Mouse (Mus musculus) CH12.LX (cell line): ENCODE data around the gene Dusp27.

Experiments used
- CTCF ChIP-seq, 2 experiments: IDR thresholded peaks in 1 of 2; conservative IDR thresholded peaks in 1 of 2; 2 replicates each; pipeline ENCODE4 v1.5.1; 2011 to 2012; ENCODE audit warnings: low read depth in 2 of 2, low read length in 2 of 2, improper control_type of control experiment in 1 of 2, inconsistent platforms in 1 of 2, mild to moderate bottlenecking in 1 of 2, moderate library complexity in 1 of 2
- MXI1 ChIP-seq: IDR thresholded peaks from 2 replicates; pipeline ENCODE4 v1.6.1; 2011; ENCODE audit warnings: mild to moderate bottlenecking, low read depth, low read length, improper control_type of control experiment
- POLR2A ChIP-seq: IDR thresholded peaks from 2 replicates; pipeline ENCODE4 v1.6.1; 2011; ENCODE audit warnings: low read depth, mild to moderate bottlenecking, improper control_type of control experiment, low read length
- RAD21 ChIP-seq: IDR thresholded peaks from 2 replicates; pipeline ENCODE4 v1.6.1; 2011; ENCODE audit warnings: low read depth, mild to moderate bottlenecking, low read length, improper control_type of control experiment, moderate library complexity
- SMC3 ChIP-seq: IDR thresholded peaks from 2 replicates; pipeline ENCODE4 v1.6.1; 2011; ENCODE audit warnings: low read depth, low read length, improper control_type of control experiment
- TCF12 ChIP-seq: IDR thresholded peaks from 2 replicates; pipeline ENCODE4 v1.6.1; 2014; ENCODE audit warnings: low read depth, mild to moderate bottlenecking, inconsistent platforms, low read length, improper control_type of control experiment
- USF1 ChIP-seq: IDR thresholded peaks from 2 replicates; pipeline ENCODE4 v1.6.1; 2014; ENCODE audit warnings: low read depth, mild to moderate bottlenecking, inconsistent platforms, low read length, improper control_type of control experiment
- ZNF384 ChIP-seq: IDR thresholded peaks from 2 replicates; pipeline ENCODE4 v1.6.1; 2012; ENCODE audit warnings: low read depth, low read length, improper control_type of control experiment, inconsistent platforms

GRCm38 (mm10) chr1:166089337-166089736 lies 38.4 kb downstream of the Dusp27 start:
- no peak for TF ChIP-seq RAD21
- no peak for TF ChIP-seq TCF12
- no peak for TF ChIP-seq POLR2A
- no peak for TF ChIP-seq USF1
- TF ChIP-seq ZNF384 = no peak
- TF ChIP-seq CTCF (conservative IDR thresholded peaks at IDR 0.05 in 1 of 2, IDR thresholded peaks at IDR 0.05 in 1 of 2; ENCODE audit: low read depth in 2 of 2, low read length in 2 of 2) = no peak
- no peak for TF ChIP-seq MXI1
- TF ChIP-seq SMC3 = no peak
